Mouse (Mus musculus): ENCODE results near the gene Arel1.
A peak's percentile ranks its signal among the peaks of the same experiment; 100 is the strongest.

Gene Arel1

DNA sequence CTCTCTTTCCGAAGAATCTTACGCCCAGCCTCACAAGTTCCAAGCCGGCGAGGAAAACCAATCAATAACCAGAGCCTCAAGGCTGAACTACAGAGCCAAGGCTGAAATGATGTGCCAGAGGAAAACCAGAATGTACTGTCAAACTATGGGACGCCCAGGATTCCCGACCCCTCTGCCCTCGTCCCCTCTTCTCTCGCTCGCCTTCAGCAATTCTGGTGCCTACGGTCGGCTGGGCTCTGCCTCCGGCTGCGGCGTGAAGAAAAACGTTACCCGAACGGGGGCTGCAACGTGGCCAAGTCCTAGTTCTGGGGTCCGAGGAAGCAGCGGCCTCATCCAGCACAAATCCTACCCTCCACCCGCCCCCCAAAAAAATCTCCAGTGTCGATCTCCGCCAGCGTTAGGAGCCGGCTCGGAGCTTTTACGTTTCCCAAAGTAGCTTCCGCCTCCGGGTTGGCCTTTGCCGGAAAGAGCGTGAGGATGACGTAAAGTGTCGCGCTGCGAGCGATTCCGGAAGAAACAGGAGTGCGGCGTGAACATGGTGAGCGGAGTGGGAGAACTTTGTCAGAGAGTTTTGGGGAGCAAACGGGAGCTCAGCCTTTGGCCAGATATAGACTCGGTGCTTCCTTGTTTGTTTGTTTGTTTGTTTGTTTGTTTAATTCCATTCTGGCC is at the start of gene Arel1, which contains the start of gene Fcf1:
Gene Arel1 (minus strand): TSS at position 473 of the 669 bp plus-strand sequence.
Gene Fcf1 (plus strand): TSS at position 470 of the 669 bp plus-strand sequence.
- DNase-seq: peak; percentile 88 to 90

DNA sequence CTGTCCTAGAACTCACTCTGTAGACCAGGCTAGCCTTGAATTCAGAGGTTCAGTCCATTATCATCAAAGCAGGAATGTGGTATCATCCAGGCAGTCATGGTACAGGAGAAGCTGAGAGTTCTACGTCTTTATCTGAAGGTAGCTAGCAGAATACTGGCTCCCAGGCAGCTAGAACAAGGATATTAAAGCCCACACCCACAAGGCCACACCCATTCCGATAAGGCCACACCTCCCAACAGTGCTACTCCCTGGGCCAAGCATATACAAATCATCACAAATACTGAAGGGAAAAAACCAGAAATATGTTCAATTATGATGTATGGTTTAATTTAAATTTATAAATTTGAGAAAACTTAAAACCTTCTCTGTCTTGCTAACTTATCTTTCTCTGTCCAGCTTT is 41.5 kb upstream of the Arel1 start:
- no peak for DNase-seq

DNA sequence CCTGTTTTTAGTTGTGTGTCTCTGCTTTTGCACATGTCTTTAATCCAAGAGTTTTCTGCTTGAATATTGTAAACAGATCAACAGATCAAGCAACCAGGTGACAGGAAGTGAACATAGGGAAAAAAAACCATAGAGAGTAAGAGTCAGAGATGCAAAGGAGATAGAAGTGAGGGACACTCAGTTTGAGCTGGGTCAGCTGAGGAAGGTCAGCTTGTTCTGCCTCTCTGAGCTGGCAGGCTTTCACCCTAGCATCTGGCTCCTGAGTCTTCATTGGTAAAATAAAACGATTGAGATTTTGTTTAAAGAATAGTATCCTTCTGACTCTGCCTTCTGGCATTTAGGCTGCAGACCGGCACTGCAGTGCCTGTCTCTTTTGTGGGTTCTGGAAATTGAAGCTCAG is 39.8 kb upstream of the Arel1 start:
- no peak for DNase-seq

DNA sequence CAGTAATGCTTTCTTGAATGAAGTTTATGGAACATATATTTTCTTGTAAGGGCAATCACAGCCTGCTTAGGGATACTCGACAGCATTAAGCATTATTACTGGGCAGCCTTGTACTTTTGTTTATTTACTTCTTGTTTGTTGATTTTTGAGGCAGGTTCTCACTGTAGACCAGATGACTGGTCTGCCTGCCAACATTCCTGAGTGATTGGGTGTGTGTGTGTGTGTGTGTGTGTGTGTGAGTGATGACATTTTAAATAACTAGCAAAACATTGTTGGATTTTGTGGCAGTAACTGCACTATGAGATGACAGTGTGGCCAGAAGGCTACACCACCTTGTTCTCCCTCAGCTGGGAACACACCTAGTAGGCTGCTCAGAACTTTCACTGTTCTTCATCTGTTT is 39.1 kb upstream of the Arel1 start:
- no peak for DNase-seq

DNA sequence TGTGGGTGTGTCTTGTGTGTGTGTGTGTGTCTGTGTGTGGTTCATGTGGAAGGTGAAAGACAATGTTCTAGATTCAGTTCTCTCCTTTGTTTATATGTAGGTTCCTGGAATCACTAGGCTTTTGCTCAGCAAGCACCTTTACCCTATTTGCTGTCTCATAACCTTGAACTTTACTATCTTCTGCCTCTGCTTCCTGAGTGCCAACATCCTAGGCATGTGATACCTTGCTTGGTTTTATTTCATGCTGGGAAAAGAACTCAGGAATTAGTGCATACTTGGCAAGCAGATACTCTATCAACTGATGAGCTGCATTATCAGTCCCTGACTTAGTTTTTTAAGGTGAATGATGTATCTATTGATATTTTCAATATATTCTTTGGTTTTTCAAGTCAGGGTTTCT is 36.3 kb upstream of the Arel1 start:
- DNase-seq: no peak

DNA sequence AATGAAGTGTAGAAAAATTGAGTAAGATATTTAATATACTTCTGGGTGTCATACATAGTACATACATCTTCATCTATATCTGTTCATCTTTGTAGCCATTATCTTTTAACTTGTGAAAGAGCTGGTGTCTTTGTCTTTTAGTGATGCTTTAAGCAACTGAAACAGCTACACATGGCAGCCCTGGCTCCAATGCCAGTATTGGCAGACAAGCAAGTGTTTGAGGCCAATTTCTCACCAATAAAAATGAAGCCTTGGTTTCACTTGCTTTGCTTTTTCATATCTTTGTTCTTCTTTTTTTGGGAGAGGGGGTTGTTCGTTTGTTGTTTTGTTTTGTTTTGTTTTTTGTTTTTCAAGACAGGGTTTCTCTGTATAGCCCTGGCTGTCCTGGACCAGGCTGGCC is 35.5 kb upstream of the Arel1 start:
- peak; percentile 13 to 34 for DNase-seq

DNA sequence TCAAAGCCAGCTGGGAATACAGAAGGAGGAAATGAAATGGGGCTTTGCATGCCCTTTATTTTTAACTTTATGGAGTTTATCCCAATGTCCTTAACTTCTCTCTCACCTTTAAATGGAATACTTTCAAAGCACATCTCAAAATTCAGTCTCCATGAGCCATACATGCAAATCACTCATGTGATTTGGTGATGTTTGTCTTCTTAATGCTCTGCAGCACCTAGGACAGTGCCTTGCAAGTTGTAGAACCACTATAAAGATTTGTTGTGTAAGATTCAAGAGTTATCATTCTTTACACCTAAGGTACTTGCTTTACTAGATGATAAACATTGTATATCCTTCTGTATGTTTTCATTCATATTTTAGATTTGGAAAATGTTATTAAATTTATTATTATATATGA is 28.4 kb upstream of the Arel1 start:
- no peak for DNase-seq

DNA sequence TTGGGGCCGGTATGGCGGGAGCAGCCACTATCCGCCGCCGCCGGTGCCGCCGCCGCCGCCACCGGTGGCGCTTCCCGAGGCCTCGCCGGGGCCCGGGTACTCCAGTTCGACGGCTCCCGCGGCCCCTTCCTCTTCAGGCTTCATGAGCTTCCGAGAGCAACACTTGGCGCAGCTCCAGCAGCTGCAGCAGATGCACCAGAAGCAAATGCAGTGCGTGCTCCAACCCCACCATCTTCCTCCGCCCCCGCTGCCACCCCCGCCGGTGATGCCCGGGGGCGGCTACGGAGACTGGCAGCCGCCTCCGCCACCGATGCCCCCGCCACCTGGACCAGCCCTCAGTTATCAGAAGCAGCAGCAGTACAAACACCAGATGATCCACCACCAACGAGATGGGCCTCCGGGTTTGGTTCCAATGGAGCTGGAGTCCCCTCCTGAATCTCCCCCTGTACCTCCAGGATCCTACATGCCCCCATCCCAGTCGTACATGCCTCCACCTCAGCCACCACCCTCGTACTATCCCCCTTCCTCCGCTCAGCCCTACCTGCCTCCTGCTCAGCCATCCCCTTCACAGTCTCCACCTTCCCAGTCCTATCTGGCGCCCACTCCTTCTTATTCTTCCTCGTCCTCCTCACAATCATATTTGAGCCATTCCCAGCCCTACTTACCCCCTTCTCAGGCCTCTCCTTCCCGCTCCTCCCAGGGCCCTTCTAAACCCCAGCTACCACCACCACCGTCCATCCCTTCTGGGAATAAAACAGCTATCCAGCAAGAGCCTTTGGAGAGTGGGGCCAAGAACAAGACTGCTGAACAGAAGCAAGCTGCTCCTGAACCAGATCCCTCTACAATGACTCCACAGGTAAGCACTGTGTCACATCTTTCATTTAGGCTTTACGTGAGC is 26.1 kb upstream of the Arel1 start:
- DNase-seq: peak in 1 of 2 experiments; percentile 74

DNA sequence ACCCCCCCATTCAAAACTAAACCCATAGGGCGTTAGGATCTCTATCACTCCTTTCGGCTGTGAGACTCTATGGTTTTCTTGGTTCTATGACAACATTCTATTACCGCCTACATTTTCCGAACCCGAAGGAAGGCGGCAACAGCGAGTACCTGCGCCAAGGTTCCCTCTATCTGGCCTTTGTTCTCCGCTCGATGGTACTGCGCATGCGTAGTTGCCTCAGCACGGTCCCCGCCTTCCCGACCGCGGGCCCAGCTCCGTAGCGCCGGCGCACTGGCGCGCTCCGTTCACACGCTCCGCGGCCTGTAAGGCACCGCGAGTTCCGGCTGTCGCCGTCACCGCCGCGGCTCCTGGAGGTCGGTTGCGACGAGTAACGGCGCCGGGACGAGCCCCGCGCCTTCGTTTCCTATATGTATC is 25.4 kb upstream of the Arel1 start, which contains the start of gene Ylpm1:
Gene Ylpm1 (plus strand): TSS at position 239 of the 414 bp plus-strand sequence.
- peak; percentile 98 to 99 for DNase-seq

DNA sequence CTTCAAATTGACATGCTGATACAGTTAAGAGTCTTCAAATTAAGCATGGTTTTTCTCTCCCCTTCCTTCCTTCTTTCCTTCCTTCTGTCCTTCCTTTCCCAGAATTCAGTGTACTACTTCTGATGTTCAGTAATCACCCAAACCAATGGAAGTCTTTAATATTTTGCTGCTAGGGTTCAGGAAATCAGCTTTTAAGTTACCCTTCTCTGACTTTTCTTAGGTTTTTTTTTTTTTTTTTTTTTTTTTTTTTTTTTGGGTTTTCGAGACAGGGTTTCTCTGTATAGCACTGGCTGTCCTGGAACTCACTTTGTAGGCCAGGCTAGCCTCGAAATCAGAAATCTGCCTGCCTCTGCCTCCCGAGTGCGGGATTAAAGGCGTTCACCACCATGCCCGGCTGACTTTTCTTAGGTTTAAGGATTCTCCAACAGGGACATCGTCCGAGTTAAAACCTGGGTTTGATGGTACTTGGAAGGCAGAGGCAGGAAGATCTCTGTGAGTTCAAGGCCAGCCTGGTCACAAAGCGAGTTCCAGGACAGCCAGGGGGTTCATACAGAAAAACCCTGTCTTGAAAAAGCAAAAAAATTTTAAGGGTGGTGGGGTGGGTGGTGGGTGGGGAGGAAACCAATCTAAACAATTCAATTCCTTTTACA is 24.5 kb upstream of the Arel1 start:
- DNase-seq: peak in 1 of 2 experiments; percentile 6

DNA sequence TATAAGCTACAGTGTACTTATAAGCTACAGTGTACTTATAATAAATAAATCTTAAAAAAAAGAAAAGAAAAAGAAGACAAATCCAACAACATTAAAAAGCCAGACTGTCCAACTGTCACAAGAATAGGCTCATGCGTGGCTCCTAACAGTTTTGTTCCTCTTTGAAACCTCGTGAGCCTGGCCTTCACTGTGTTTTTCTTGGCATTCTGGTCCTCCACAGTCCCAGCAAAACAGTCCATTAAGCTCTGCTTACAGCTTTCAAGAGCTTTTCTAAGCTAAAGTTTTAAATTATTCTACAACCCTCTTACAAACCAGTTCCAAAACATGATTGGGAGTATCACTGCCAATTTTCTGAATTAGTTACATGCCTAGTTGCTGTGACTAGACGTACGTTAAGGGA is 18.8 kb upstream of the Arel1 start:
- no peak for DNase-seq

DNA sequence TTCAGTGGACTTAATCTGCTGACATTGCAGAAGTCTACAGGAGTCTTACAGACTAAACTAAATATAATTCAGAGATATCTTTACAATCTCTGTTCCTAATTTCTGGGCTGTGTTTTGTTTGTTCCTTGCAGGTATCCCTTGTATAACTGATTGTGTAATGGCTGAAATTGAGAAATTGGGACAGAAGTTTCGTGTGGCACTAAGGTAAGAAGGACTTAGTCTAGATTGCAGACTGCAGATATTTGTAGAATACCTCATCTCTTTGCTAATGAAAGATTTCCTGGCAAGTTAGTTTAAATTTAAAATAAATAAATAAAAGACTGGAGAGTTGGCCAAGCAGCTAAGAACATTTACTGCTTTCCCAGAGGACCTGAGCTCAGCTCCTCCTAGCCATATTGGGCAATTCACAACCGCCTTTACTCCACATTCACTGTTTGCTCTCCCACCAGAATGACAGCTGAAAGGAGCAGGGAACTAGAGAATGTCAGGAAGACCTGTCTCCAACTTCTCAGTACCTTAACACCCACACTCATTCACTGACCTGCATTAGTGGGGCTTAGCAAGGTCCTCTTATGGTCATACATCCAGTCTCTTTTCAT is 8.7 kb upstream of the Arel1 start:
- no peak for DNase-seq

DNA sequence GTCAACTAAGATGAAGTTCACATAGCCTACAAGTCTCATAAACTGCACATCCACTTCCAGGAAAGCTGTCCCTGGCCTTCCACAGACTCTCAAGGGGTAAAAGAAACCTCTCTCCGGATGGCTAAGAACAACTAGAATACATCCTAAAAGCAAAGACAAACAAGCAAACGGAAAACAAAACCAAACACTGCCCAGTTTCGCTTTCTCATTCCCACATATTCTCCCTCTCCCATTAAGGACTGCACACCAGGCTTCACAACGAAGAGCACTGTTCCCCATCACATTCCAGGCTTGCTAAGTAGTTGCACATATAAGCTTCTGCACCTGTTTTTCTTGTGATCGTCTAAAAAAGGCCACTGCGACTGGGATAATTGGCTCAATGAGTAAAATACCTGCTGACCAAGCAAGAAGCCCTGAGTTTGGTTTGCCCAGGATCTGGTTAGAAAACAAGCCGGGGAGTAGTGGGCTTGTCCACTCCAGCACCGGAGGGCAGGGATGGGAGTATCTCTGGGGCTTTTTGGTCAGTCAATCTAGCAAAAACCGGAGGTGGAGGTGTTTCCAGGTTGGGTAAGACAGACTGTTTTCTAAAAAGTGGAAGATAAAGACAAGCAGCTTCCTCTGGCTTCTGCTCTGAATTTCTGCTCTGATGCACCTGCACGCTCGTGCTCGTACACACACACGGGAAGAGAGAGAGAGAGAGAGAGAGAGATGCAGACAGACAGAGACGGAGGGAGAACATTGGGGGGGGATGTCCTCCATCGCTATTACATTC is 858 bp downstream of the Arel1 start:
- DNase-seq: no peak

DNA sequence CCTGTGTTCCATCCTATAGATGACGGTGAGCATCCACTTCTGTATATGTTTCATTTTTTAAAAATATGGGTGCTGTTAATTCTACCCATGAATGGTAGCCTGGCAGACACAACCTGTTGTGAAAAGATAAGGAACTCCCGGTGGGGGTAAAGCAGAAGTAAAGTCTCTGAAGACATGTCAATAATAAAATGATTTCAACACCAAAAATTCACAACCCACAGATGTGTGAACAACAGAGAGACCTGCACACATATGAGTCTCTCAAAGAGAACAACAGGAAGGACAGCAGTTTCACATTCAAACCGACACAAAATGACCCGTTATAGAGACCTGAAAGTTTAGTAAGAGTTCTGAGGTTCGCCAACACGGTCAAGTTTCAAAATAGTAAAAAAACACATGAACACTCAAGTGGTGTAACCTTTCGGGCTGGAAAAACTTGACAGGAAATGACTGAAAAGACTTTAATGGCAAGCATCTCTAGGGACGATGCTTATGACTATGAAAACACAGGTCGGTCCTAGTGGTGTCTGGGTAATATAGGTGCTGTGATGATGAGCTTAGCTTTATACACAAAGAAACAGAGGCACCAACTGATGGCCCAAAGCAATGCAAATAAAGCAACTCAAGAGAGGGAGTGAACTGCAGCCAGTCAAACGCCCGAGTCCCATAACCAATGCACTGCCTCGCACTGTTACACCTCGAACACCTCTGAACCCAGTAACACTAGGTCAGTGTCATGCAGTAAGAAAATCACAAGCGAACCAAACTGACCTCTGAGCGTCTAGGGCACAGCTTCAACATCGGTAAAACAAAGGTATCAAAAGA is 1.7 kb downstream of the Arel1 start:
- DNase-seq: no peak

DNA sequence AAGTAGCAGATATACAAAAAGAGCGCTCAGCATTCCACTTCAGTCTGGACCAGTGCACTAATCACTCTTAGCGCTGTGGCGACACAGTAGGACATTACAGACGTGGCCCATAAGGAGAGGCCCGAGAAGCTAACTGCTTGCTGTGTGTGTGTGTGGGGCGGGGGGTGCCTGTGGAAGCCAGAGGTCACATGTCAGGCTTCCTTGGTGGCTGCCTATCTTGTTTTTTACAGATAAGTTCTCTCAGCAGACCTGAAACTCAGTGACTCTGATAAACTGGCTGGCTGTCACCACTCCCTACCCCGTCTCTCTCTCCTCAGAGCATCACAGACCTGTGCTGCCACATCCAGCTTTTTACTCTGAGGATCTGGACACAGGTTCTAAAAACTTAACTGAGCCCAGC is 8.1 kb downstream of the Arel1 start:
- no peak for DNase-seq

DNA sequence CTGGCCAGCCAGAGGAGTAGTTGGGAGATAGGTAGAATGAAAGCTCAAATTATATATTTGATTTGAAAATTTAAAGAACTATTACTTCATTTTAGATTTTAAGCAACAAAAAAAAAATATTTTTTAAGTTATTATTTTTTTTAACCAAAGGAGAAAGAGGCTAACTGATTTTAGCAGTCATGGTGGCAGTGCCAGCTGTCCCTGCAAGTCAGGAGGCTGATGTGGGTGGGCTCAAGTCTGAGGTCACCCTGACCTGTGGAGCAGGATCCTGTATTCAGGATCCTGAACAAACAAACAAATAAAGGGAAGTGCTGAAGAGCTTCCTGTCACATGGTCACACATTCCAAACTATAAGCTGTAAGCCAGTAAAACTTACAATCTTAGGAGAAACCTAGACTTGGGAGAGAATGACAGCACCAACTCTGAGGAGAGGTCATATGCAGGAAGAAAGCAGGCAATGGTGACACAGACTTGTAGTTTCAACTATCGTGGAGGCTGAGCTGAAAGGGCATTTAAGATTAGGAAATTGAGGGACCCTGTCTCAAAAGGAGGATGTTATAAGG is 11.8 kb downstream of the Arel1 start:
- DNase-seq: no peak

DNA sequence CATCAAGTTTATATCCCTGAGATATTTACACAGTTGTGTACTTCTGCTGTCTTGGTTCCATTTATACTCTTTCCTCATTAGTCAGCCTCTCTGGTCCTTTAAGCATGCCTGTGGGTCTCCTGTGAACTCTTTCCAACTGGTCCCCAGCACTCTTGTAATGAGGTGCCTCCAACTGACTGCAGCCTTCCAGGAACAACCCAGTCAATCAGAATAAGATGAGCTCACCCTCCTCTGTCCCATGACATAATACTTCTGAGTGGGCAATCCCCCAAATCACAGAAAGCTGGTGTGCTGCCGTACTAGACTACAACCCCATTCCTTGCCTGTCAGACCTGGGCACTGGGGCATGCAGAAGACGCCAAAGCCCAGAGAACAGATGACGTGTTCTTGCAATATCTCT is 14.4 kb downstream of the Arel1 start:
- no peak for DNase-seq

DNA sequence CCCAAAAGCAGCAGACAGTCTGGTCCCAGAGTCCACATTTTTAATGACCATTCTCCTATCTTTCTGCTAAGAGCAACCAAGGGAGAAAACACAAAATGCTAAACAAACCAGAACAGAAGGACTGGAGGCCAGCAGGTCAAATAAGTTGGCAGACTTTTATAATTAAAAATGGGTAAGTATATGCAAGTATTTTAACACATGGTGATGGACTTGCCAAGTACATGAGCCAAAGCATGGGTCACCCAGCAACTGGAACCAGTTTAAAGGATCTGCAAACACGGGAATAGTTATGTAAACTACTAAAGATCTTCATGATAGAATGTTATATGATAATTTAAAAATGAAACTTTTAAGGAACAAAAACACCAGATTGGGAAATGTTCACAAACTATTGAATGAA is 18.3 kb downstream of the Arel1 start:
- no peak for DNase-seq

DNA sequence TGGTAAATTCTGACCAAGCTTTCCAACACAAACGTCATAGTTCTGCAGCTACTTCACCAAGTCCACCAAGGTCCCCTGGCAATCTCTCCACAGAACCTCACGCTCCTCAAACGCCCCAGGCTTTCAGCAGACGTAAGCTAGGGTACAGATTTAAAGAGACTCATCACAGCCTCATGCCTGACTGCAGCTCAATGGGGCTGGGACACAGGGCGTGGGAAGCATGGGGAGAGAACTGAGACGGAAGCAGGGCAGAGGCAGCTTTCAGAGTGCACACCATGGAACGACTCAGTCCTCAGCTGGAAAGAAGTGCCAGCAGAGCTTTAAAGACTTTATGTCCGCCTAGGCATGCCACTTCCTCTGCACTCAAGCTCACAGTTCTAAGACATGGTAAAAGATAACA is 19.2 kb downstream of the Arel1 start:
- DNase-seq: no peak

DNA sequence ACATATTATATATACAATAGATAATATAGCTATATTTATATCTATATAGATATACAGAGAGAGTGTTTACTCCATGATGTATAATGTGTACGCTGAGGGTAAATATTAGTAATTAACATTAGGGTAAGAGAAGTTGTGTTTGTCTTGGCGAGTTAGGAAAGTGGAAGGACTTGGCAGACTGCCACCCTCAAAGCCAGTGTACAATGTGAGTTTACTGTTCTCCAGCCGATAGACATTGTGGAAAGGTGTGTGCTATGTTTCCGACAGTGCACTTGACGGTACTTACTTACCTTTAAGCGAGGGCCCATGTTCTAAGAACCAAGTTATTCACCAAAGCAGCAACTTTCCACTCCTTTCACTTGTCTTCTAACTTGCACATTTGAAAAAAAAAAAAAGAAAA is 19.9 kb downstream of the Arel1 start:
- no peak for DNase-seq
